Mouse (Mus musculus) limb, embryonic 10.5 days (tissue): ENCODE measurements around the gene Ooep. TPM values are rescaled to one million over a fixed set of nuclear protein-coding genes. Genes with fewer than 3 reads are reported as not detected.
"Not testable (repeated sequence)": the region's sequence is repeated elsewhere in the genome, so short reads cannot be mapped to it uniquely, and the experiment has no call there.

Source experiments
- DNase-seq: peaks from one replicate; pipeline ENCODE4 v3.0.0-alpha.2; 2017; ENCODE audit warnings: low spot score
- H3K27ac ChIP-seq: fragments of 300-500 bp; sonication (generic); 2 replicates; pipeline ENCODE4 v1.5.1; 2016; ENCODE audit warnings: mild to moderate bottlenecking
- H3K27me3 ChIP-seq: fragments of 300-500 bp; sonication (generic); 2 replicates; pipeline ENCODE4 v1.6.1; 2016; ENCODE audit warnings: low read depth, mild to moderate bottlenecking; ENCODE audit not compliant: poor library complexity, severe bottlenecking
- H3K36me3 ChIP-seq: fragments of 300-500 bp; sonication (generic); 2 replicates; pipeline ENCODE4 v1.6.1; 2016; ENCODE audit warnings: mild to moderate bottlenecking, moderate library complexity
- H3K4me1 ChIP-seq: fragments of 300-500 bp; sonication (generic); 2 replicates; pipeline ENCODE4 v1.6.1; 2016
- H3K4me3 ChIP-seq: fragments of 300-500 bp; sonication (generic); 2 replicates; pipeline ENCODE4 v1.5.1; 2016; ENCODE audit warnings: mild to moderate bottlenecking, moderate library complexity
- H3K9me3 ChIP-seq: fragments of 300-500 bp; sonication (generic); replicated peaks from 2 replicates; pipeline ENCODE4 v1.6.1; 2016; ENCODE audit warnings: mild to moderate bottlenecking
- WGBS: fragments of 180-500 bp; shearing (Covaris S2); methylation state at CpG from one replicate; pipeline ENCODE4 v1.1.7; 2016; 5-methylcytosine and 5-hydroxymethylcytosine counted together
- polyA plus RNA-seq: library from polyadenylated mRNA; unstranded; fragments of >200 nt; fragmentation: Nextera tagmentation; extraction: Ambion mirVana; gene quantifications from 2 replicates; pipeline ENCODE4 v1.2.1, GENCODE M21; 2016

Gene Ooep
- polyA plus RNA-seq, 1 experiment from 2014 or later = 0.90 TPM

DNA sequence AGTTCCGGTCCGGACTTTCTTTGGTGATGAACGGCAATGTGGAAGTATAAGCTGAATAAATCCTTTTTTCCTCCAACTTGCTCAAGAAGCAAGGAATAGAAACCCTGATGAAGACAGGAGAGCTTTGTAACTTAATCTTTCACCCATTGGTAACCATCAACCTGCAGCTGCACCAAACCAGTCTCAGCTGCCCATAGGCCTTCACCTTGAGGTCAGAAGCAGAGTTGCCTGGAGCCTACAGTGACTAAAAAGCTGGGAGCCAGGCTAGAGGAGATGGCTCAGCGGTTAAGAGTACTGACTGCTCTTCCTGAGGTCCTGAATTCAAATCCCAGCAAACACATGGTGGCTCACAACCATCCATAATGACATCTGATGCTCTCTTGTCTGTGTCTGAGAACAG, 36.0 kb downstream of the Ooep start:
- not testable (repeated sequence) for DNase-seq, H3K36me3 ChIP-seq

DNA sequence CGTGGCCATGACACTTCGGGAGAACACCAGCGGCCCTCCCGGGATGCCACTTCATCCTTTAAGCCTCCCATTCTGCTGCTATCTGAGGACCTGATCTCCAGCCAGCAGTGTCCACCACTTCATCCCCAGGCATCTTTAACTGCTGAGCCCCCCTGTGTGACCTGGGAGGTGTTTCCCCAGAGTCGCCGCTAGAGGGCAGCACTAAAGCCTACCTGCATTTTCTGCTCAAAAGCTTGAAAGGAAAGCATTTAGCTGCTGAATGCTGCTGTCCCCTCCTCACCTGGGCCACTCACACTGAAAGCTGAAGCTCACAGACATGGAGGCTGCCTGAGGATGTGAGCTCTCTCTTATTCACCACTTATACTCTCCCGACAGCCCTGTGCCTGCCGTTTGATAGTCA, 38.2 kb downstream of the Ooep start:
- not testable (repeated sequence) for H3K27me3 ChIP-seq

More for the DNA sequence above, 36.0 kb downstream of the Ooep start:
- WGBS = 84% methylated on average over 4 of the region's 4 CpGs
- H3K4me3 ChIP-seq, H3K27me3 ChIP-seq, H3K27ac ChIP-seq, H3K9me3 ChIP-seq, H3K4me1 ChIP-seq: not testable (repeated sequence)

DNA sequence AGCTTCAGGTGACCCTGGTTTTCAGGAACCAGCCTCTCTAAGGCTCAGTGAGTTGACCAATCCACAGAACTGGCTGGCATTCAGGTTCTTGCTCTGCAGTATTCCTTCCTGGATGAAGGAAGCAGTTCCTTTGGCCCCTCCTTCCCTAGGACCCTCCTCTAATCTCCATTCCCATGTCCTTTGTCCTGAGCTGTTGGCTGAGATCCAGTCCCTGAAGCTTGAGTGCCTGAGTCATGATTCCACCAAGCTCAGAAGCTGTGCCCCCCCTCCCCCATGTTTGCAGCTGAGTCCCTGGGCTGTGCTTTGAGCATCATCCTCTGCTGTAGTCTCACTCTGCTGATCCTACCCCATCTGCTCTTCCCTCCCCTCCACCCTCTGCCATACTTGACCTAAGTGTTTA, 41.5 kb downstream of the Ooep start:
- H3K27me3 ChIP-seq, H3K27ac ChIP-seq, H3K4me1 ChIP-seq, H3K4me3 ChIP-seq, H3K36me3 ChIP-seq, H3K9me3 ChIP-seq, DNase-seq: not testable (repeated sequence)

More for the DNA sequence above, 38.2 kb downstream of the Ooep start:
- H3K27ac ChIP-seq, H3K4me1 ChIP-seq, H3K4me3 ChIP-seq, H3K36me3 ChIP-seq, H3K9me3 ChIP-seq: not testable (repeated sequence)
- peak; percentile 84 for DNase-seq
- WGBS = 19% methylated on average over 8 of the region's 8 CpGs

DNA sequence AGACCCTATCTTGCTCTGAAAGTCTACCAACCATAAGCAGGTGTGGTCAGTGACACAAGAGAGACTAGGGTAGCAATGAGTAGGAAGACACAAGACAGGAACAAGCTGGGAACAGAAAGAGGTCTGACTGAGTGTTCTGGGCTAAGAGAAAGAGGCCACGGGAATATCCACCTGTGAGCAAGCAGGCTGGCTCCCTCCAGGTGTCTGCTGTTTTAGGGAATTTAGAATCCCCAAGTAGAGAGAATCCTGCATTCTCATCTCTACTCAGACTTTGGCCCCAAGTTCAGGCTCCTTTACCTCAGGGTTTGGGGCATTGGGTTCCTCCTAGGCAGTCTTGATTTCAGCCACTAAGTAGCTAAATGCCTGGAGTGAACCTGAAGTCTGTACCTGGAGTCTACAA, 51.2 kb downstream of the Ooep start, which contains the start of gene Omt2b:
TSS of gene Omt2b (plus strand) at position 301 of the 400 bp plus-strand sequence.
- not testable (repeated sequence) for DNase-seq, H3K4me3 ChIP-seq, H3K27me3 ChIP-seq, H3K9me3 ChIP-seq, H3K36me3 ChIP-seq, H3K4me1 ChIP-seq, H3K27ac ChIP-seq
- 82% methylated on average over 1 of the region's 1 CpGs for WGBS

Other genes with a start within 250 kb of the Ooep start
- 89.0 and 114 TPM in 2 replicates for gene Gsta4, start 196.0 kb downstream of the Ooep start, polyA plus RNA-seq
- gene Gsta1, start 148.1 kb downstream of the Ooep start, polyA plus RNA-seq = not detected in 2 replicates
- not detected in 2 replicates for gene Gm3776, start 121.6 kb downstream of the Ooep start, polyA plus RNA-seq
- not detected in 2 replicates for gene Gm10639, start 88.8 kb downstream of the Ooep start, polyA plus RNA-seq
- gene Omt2a, start 63.9 kb downstream of the Ooep start, polyA plus RNA-seq = not detected in 2 replicates
- gene Omt2b, start 51.1 kb downstream of the Ooep start, polyA plus RNA-seq = not detected in 2 replicates
- gene Gsta2, start 22.9 kb downstream of the Ooep start, polyA plus RNA-seq = not detected in 2 replicates
- gene Dppa5a, start 10.5 kb downstream of the Ooep start, polyA plus RNA-seq = not detected in 2 replicates
- gene Ddx43, start 17.1 kb upstream of the Ooep start, polyA plus RNA-seq = 0.15 and 0.18 TPM in 2 replicates
- 0.34 and 0.45 TPM in 2 replicates for gene Cgas, start 64.5 kb upstream of the Ooep start, polyA plus RNA-seq
- 23.8 and 25.9 TPM in 2 replicates for gene Mto1, start 69.5 kb upstream of the Ooep start, polyA plus RNA-seq
- gene Gm17324, start 70.1 kb upstream of the Ooep start, polyA plus RNA-seq = 0.73 and 1.2 TPM in 2 replicates
- gene Eef1a1, start 110.4 kb upstream of the Ooep start, polyA plus RNA-seq = 3,854 and 3,970 TPM in 2 replicates
- gene Slc17a5, start 209.3 kb upstream of the Ooep start, polyA plus RNA-seq = 10.5 and 13.0 TPM in 2 replicates
- 3.8 and 3.9 TPM in 2 replicates for gene Cd109, start 236.8 kb upstream of the Ooep start, polyA plus RNA-seq